Mouse (Mus musculus): ENCODE results near the gene Arhgap10. TPM values are rescaled to one million over a fixed set of nuclear protein-coding genes. Genes with fewer than 3 reads are reported as not detected.

The Arhgap10 gene
- polyA plus RNA-seq, 1 experiment from 2014 or later, result 116 TPM

GRCm38 (mm10) chr8:77250094-77250493 lies 267.7 kb downstream of the Arhgap10 start:
- Histone ChIP-seq H3K4me3 (ENCODE audit: inconsistent target) (no peak overlapping the region), H3K36me3 (ENCODE audit: inconsistent target) (peaks cover 73% of the 10 kb centered on the region)
- WGBS (ENCODE audit: missing documents), result 100% methylated on average over 3 of the region's 3 CpGs

GRCm38 (mm10) chr8:77241381-77241780 lies 276.4 kb downstream of the Arhgap10 start:
- no peaks in the 10 kb centered on the region; the same call in 1 of the 2 replicates for H3K36me3 ChIP-seq (ENCODE audit: inconsistent target)
- WGBS (ENCODE audit: missing documents), result 90% methylated on average over 3 of the region's 3 CpGs
- no peak overlapping the region for H3K27ac ChIP-seq

More at GRCm38 (mm10) chr8:77250094-77250493, 267.7 kb downstream of the Arhgap10 start:
- Histone ChIP-seq H3K27ac (no peak overlapping the region), H3K79me2 (ENCODE audit: inconsistent target) (no peaks in the 10 kb centered on the region)

DNA sequence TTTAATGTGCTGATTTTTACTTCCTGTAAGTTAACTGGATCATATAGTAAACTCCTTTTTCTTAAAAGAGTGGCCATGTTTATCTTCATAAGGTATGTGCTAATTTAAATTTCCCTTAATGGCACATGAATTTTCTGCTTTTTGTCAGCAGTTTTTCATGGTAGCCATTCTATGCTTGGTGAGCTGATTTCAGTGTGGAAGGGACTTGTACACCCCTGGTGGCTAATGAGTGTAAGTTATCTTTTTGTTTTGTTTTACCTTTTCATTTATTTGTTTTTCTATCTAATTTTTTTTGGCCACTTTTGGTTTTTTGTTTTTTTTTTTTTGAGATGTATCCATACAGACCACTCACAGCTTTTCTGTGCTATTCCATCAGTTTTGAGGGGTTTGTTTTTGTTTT lies 278.3 kb downstream of the Arhgap10 start:
- no peaks in the 10 kb centered on the region for H3K36me3 ChIP-seq (ENCODE audit: inconsistent target)
- H3K27ac ChIP-seq, result no peak overlapping the region
- no peaks in the 10 kb centered on the region for H3K79me2 ChIP-seq (ENCODE audit: inconsistent target)
- no peak overlapping the region for H3K4me3 ChIP-seq (ENCODE audit: inconsistent target)

More at GRCm38 (mm10) chr8:77241381-77241780, 276.4 kb downstream of the Arhgap10 start:
- Histone ChIP-seq H3K79me2 (ENCODE audit: inconsistent target) (no peaks in the 10 kb centered on the region), H3K4me3 (ENCODE audit: inconsistent target) (no peak overlapping the region)

DNA sequence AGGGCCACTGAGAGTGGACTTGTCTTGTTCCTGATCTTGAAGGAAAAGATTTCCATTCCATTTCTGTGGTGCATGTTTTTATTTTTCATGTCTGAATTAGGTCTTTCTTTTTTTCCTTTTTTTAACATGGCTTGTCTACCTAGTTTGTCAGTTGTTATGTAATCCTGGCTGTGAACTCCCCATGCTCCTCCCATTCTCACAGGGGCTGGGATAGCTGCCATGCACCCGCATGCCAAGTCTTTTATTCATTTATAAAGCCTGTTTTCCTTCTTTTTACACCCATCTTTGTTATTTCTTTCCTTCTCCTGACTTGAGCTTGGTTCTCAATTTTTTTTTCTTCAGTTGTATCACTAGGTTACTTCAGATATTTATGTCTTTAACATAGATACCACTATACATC lies 281.1 kb downstream of the Arhgap10 start:
- Histone ChIP-seq H3K4me3 (ENCODE audit: inconsistent target) (no peak overlapping the region), H3K36me3 (ENCODE audit: inconsistent target) (no peaks in the 10 kb centered on the region), H3K79me2 (ENCODE audit: inconsistent target) (no peaks in the 10 kb centered on the region), H3K27ac (no peak overlapping the region)
- WGBS (ENCODE audit: missing documents), result 88% methylated on average over 1 of the region's 1 CpGs

GRCm38 (mm10) chr8:77232411-77232810 lies 285.3 kb downstream of the Arhgap10 start:
- no peak overlapping the region for H3K27ac ChIP-seq
- H3K36me3 ChIP-seq (ENCODE audit: inconsistent target), result no peaks in the 10 kb centered on the region
- no peak overlapping the region for H3K4me3 ChIP-seq (ENCODE audit: inconsistent target)
- H3K79me2 ChIP-seq (ENCODE audit: inconsistent target), result no peaks in the 10 kb centered on the region
- 94% methylated on average over 3 of the region's 3 CpGs for WGBS (ENCODE audit: missing documents)

GRCm38 (mm10) chr8:77231834-77232233 lies 285.9 kb downstream of the Arhgap10 start:
- Histone ChIP-seq H3K27ac (no peak overlapping the region), H3K36me3 (ENCODE audit: inconsistent target) (no peaks in the 10 kb centered on the region), H3K4me3 (ENCODE audit: inconsistent target) (no peak overlapping the region), H3K79me2 (ENCODE audit: inconsistent target) (no peaks in the 10 kb centered on the region)
- 85% methylated on average over 6 of the region's 6 CpGs for WGBS (ENCODE audit: missing documents)

- no peak overlapping the region for H3K4me3 ChIP-seq (ENCODE audit: inconsistent target)
- no peaks in the 10 kb centered on the region for H3K36me3 ChIP-seq (ENCODE audit: inconsistent target)
- H3K27ac ChIP-seq, result no peak overlapping the region
- WGBS (ENCODE audit: missing documents), result 100% methylated on average over 1 of the region's 1 CpGs
- no peaks in the 10 kb centered on the region for H3K79me2 ChIP-seq (ENCODE audit: inconsistent target)
These were observed 286.5 kb downstream of the Arhgap10 start for GRCm38 (mm10) chr8:77231211-77231610.

DNA sequence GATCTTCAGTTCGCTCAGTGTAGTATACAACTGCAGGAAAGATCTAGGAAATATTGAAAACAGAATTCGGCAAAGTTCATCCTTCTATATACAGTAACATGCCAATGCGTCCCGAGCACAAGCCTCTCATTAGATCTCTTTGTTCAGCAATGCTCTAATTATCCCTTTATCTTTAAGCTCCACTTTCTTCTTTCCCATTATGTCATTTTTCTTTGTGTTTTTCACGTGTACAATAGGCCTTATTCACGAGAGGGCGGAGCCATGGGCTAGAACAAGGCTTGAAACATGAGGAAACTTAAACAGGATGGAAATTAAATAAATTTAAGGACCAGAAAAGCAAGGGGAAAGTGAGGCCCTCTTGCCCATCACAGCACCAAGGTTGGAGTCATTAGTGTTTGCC lies 289.1 kb downstream of the Arhgap10 start:
- WGBS (ENCODE audit: missing documents), result 87% methylated on average over 6 of the region's 7 CpGs
- no peak overlapping the region for H3K4me3 ChIP-seq (ENCODE audit: inconsistent target)
- H3K36me3 ChIP-seq (ENCODE audit: inconsistent target), result no peaks in the 10 kb centered on the region
- no peaks in the 10 kb centered on the region for H3K79me2 ChIP-seq (ENCODE audit: inconsistent target)
- no peak overlapping the region for H3K27ac ChIP-seq

DNA sequence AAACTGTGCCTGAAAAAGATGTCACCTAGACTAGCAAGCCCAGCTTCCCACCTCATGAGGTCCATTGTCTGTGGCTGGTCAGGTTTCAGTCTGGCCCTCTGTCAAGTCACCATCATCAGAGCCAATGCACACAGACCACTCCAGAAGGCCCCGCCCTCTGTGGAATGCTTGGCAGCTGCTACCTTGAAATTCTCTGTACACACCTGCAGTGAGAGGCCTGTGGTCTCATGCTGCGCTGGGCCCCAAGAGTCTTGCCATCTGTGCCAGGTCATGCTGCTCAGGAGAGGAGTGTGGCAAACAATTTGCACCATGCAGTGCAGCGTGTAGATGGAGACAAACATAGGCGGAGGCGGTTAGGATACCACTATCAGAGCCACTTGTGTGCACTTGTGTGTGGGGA lies 290.0 kb downstream of the Arhgap10 start:
- no peaks in the 10 kb centered on the region for H3K79me2 ChIP-seq (ENCODE audit: inconsistent target)
- 94% methylated on average over 4 of the region's 5 CpGs for WGBS (ENCODE audit: missing documents)
- no peak overlapping the region for H3K4me3 ChIP-seq (ENCODE audit: inconsistent target)
- no peaks in the 10 kb centered on the region for H3K36me3 ChIP-seq (ENCODE audit: inconsistent target)
- no peak overlapping the region for H3K27ac ChIP-seq

- Histone ChIP-seq H3K79me2 (ENCODE audit: inconsistent target) (no peaks in the 10 kb centered on the region), H3K27ac (no peak overlapping the region), H3K36me3 (ENCODE audit: inconsistent target) (no peaks in the 10 kb centered on the region), H3K4me3 (ENCODE audit: inconsistent target) (no peak overlapping the region)
- 83% methylated on average over 4 of the region's 4 CpGs for WGBS (ENCODE audit: missing documents)
These were observed 294.6 kb downstream of the Arhgap10 start for GRCm38 (mm10) chr8:77223123-77223522.

GRCm38 (mm10) chr8:77215191-77215590 lies 302.6 kb downstream of the Arhgap10 start:
- Histone ChIP-seq H3K4me3 (ENCODE audit: inconsistent target) (no peak overlapping the region), H3K36me3 (ENCODE audit: inconsistent target) (no peaks in the 10 kb centered on the region), H3K27ac (no peak overlapping the region), H3K79me2 (ENCODE audit: inconsistent target) (no peaks in the 10 kb centered on the region)
- WGBS (ENCODE audit: missing documents), result 76% methylated on average over 6 of the region's 6 CpGs

DNA sequence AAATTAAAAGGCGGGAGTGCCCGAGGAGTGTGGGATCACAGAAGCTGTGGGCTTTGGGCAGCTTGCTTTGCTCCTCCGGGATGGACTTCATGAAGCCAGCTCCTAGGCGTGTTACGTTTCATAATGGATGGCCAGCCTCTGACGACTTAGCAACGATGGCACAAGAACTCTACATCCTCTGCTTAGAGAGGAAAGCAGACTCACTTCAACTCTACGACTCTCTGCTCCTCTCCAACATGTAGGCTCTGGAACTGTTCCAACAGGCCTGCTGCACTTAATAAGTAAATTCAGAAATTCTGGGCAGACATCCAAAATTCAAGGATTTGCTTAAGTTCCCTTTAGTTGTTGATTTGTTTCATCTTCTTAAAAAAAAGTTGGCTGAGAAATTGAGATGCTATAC lies 303.1 kb downstream of the Arhgap10 start:
- Histone ChIP-seq H3K4me3 (ENCODE audit: inconsistent target) (no peak overlapping the region), H3K79me2 (ENCODE audit: inconsistent target) (no peaks in the 10 kb centered on the region), H3K36me3 (ENCODE audit: inconsistent target) (no peaks in the 10 kb centered on the region), H3K27ac (no peak overlapping the region)
- 54% methylated on average over 8 of the region's 8 CpGs for WGBS (ENCODE audit: missing documents)

DNA sequence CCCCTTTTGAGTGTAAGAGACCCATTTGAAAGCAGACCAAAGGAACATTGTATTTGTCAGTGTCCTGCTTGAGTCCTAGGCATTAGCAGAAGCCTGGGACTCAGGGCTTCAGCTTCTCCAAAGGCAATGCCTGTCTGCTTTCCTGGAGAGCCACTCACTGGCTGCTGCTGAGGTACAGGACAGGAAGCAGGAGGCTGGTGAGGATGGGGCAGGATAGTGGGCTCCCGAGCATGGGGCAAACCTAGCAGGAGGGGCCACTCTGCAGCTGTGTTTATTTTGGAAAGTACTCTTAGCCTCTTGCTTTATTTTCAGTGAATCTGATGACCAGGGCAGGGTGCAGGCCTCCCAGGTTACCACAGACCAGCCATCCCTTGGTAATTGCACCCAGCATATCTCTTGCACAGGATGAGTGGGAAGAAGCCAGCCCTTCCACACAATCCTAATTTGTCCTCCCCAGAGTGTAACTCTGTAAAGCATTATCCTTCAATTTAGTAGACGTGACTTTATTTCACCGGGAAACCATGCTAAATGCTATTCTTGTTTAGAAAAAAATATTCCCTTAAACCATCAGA lies 303.8 kb downstream of the Arhgap10 start:
- Histone ChIP-seq H3K27ac (no peak overlapping the region), H3K79me2 (ENCODE audit: inconsistent target) (no peaks in the 10 kb centered on the region), H3K36me3 (ENCODE audit: inconsistent target) (no peaks in the 10 kb centered on the region), H3K4me3 (ENCODE audit: inconsistent target) (no peak overlapping the region)
- WGBS (ENCODE audit: missing documents), result 89% methylated on average over 3 of the region's 3 CpGs

DNA sequence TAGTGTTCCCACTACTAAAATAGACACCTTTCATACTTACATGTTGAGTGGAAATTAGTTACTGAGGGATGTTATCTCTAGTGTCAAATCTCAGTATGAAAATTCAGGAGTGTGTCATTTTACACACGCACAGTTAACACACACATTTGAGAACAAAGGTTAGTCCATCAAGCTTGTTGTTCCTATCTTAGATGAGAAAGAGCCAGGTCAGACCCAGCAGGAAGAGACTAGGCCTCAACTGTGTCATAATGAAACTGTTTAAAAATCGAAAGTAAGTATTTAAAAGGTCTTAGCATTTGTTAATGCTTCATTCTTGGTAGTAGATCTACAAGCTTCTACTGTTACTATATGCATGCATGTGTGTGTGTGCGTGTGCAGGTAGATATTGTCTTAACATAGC lies 308.5 kb downstream of the Arhgap10 start:
- no peak overlapping the region for H3K27ac ChIP-seq
- H3K79me2 ChIP-seq (ENCODE audit: inconsistent target), result no peaks in the 10 kb centered on the region
- no peak overlapping the region for H3K4me3 ChIP-seq (ENCODE audit: inconsistent target)
- WGBS (ENCODE audit: missing documents), result 86% methylated on average over 3 of the region's 3 CpGs
- no peaks in the 10 kb centered on the region for H3K36me3 ChIP-seq (ENCODE audit: inconsistent target)
